Mouse (Mus musculus): Measurements from ENCODE around the gene Olfr509. TPM values are rescaled to one million over a fixed set of nuclear protein-coding genes. Genes with fewer than 3 reads are reported as not detected.
"Not testable (repeated sequence)": the region's sequence is repeated elsewhere in the genome, so short reads cannot be mapped to it uniquely, and the experiment has no call there.

Gene Olfr509
- not detected in 2 replicates for polyA plus RNA-seq (2015; fragmentation: Nextera tagmentation; extraction: Ambion mirVana)

- H3K4me3 ChIP-seq (ENCODE audit: low read depth, low read length): no peak within 1 kb of the TSS
- no peak for DNase-seq (ENCODE audit: low spot score)
- H3K27me3 ChIP-seq (replicated peaks; ENCODE audit: insufficient read depth, low read length): no peaks in the 10 kb centered on the region
- H3K4me2 ChIP-seq (replicated peaks; ENCODE audit: low read depth, low read length): no peak within 1 kb of the TSS
- TF ChIP-seq EP300 (IDR thresholded peaks at IDR 0.05) (no peak), CTCF (IDR thresholded peaks at IDR 0.05) (no peak)
- H3K36me3 ChIP-seq (ENCODE audit: insufficient read depth, low read length): no peaks in the 10 kb centered on the region
- no peak within 1 kb of the TSS for H3K9ac ChIP-seq (replicated peaks; ENCODE audit: low read depth)
- no peaks in the 10 kb centered on the region for H3K4me1 ChIP-seq (ENCODE audit: insufficient read depth, low read depth, low read length)
- no peaks in the 10 kb centered on the region for H3K9me3 ChIP-seq (ENCODE audit: low read length)
- no peak for ATAC-seq
- no peak within 1 kb of the TSS for H3K27ac ChIP-seq (ENCODE audit: low read length)
These were observed at the start of gene Olfr509 for GRCm38 (mm10) chr7:108651806-108652205. TSS of gene Olfr509 (minus strand) at chr7:108651906.

- H3K27me3 ChIP-seq (replicated peaks; ENCODE audit: insufficient read depth, low read length): no peaks in the 10 kb centered on the region
- H3K4me1 ChIP-seq (ENCODE audit: insufficient read depth, low read depth, low read length): no peaks in the 10 kb centered on the region
- no peaks in the 10 kb centered on the region; the same call in 1 of the 2 replicates for H3K9me3 ChIP-seq (ENCODE audit: low read length)
- H3K4me3 ChIP-seq (ENCODE audit: low read depth, low read length): no peak overlapping the region
- H3K36me3 ChIP-seq (ENCODE audit: insufficient read depth, low read length): no peaks in the 10 kb centered on the region
- DNase-seq (ENCODE audit: low spot score): no peak
- TF ChIP-seq CTCF (IDR thresholded peaks at IDR 0.05) (no peak), EP300 (IDR thresholded peaks at IDR 0.05) (no peak)
- WGBS: 74% methylated on average over 4 of the region's 4 CpGs
- H3K27ac ChIP-seq (ENCODE audit: low read length): no peak overlapping the region
- no peak overlapping the region for H3K4me2 ChIP-seq (replicated peaks; ENCODE audit: low read depth, low read length)
- no peak overlapping the region for H3K9ac ChIP-seq (replicated peaks; ENCODE audit: low read depth)
- ATAC-seq: no peak
These were observed 27.2 kb upstream of the Olfr509 start for GRCm38 (mm10) chr7:108678886-108679285.

GRCm38 (mm10) chr7:108671058-108671457 lies 19.4 kb upstream of the Olfr509 start:
- no peaks in the 10 kb centered on the region for H3K27me3 ChIP-seq (replicated peaks; ENCODE audit: insufficient read depth, low read length)
- no peaks in the 10 kb centered on the region for H3K9me3 ChIP-seq (ENCODE audit: low read length)
- no peak overlapping the region for H3K4me3 ChIP-seq (ENCODE audit: low read depth, low read length)
- H3K27ac ChIP-seq (ENCODE audit: low read length): no peak overlapping the region
- WGBS: 48% methylated on average over 1 of the region's 1 CpGs
- TF ChIP-seq CTCF (IDR thresholded peaks at IDR 0.05): no peak
- TF ChIP-seq EP300 (IDR thresholded peaks at IDR 0.05): no peak
- DNase-seq (ENCODE audit: low spot score): no peak
- H3K4me2 ChIP-seq (replicated peaks; ENCODE audit: low read depth, low read length): no peak overlapping the region
- no peak for ATAC-seq
- H3K4me1 ChIP-seq (ENCODE audit: insufficient read depth, low read depth, low read length): no peaks in the 10 kb centered on the region
- H3K9ac ChIP-seq (replicated peaks; ENCODE audit: low read depth): no peak overlapping the region
- H3K36me3 ChIP-seq (ENCODE audit: insufficient read depth, low read length): no peaks in the 10 kb centered on the region

GRCm38 (mm10) chr7:108666118-108666517 lies 14.4 kb upstream of the Olfr509 start, which contains the start of gene Olfr510:
TSS of gene Olfr510 (plus strand) at chr7:108666418.
- H3K36me3 ChIP-seq (ENCODE audit: insufficient read depth, low read length): no peaks in the 10 kb centered on the region

GRCm38 (mm10) chr7:108662419-108662818 lies 10.7 kb upstream of the Olfr509 start:
- WGBS: 89% methylated on average over 3 of the region's 3 CpGs
- H3K36me3 ChIP-seq (ENCODE audit: insufficient read depth, low read length): no peaks in the 10 kb centered on the region
- DNase-seq (ENCODE audit: low spot score) (no peak), ATAC-seq (no peak)
- H3K9me3 ChIP-seq (ENCODE audit: low read length): no peaks in the 10 kb centered on the region
- H3K27ac ChIP-seq (ENCODE audit: low read length): no peak overlapping the region
- TF ChIP-seq EP300 (IDR thresholded peaks at IDR 0.05): no peak
- H3K4me2 ChIP-seq (replicated peaks; ENCODE audit: low read depth, low read length): no peak overlapping the region
- H3K4me3 ChIP-seq (ENCODE audit: low read depth, low read length): no peak overlapping the region
- H3K27me3 ChIP-seq (replicated peaks; ENCODE audit: insufficient read depth, low read length): no peaks in the 10 kb centered on the region
- no peak overlapping the region for H3K9ac ChIP-seq (replicated peaks; ENCODE audit: low read depth)
- H3K4me1 ChIP-seq (ENCODE audit: insufficient read depth, low read depth, low read length): no peaks in the 10 kb centered on the region

More at GRCm38 (mm10) chr7:108666118-108666517, 14.4 kb upstream of the Olfr509 start, which contains the start of gene Olfr510:
- ATAC-seq (no peak), DNase-seq (ENCODE audit: low spot score) (no peak)
- WGBS: 88% methylated on average over 1 of the region's 1 CpGs
- Histone ChIP-seq H3K9me3 (ENCODE audit: low read length) (no peaks in the 10 kb centered on the region), H3K9ac (replicated peaks; ENCODE audit: low read depth) (no peak within 1 kb of the TSS), H3K4me1 (ENCODE audit: insufficient read depth, low read depth, low read length) (no peaks in the 10 kb centered on the region), H3K27me3 (replicated peaks; ENCODE audit: insufficient read depth, low read length) (no peaks in the 10 kb centered on the region), H3K27ac (ENCODE audit: low read length) (no peak within 1 kb of the TSS), H3K4me2 (replicated peaks; ENCODE audit: low read depth, low read length) (no peak within 1 kb of the TSS), H3K4me3 (ENCODE audit: low read depth, low read length) (no peak within 1 kb of the TSS)
- TF ChIP-seq EP300 (IDR thresholded peaks at IDR 0.05): no peak
- no peak for TF ChIP-seq CTCF (IDR thresholded peaks at IDR 0.05)

GRCm38 (mm10) chr7:108629694-108630093 lies 22.0 kb downstream of the Olfr509 start, which contains the start of gene Olfr508:
TSS of gene Olfr508 (plus strand) at chr7:108629994.
- H3K4me2 ChIP-seq (replicated peaks; ENCODE audit: low read depth, low read length): no peak within 1 kb of the TSS
- no peaks in the 10 kb centered on the region for H3K36me3 ChIP-seq (ENCODE audit: insufficient read depth, low read length)
- no peak for TF ChIP-seq CTCF (IDR thresholded peaks at IDR 0.05)
- no peak for TF ChIP-seq EP300 (IDR thresholded peaks at IDR 0.05)
- H3K27me3 ChIP-seq (replicated peaks; ENCODE audit: insufficient read depth, low read length): no peaks in the 10 kb centered on the region
- H3K9me3 ChIP-seq (ENCODE audit: low read length): no peaks in the 10 kb centered on the region
- no peak within 1 kb of the TSS for H3K9ac ChIP-seq (replicated peaks; ENCODE audit: low read depth)
- DNase-seq (ENCODE audit: low spot score): no peak
- no peak within 1 kb of the TSS for H3K27ac ChIP-seq (ENCODE audit: low read length)
- H3K4me1 ChIP-seq (ENCODE audit: insufficient read depth, low read depth, low read length): no peaks in the 10 kb centered on the region
- 75% methylated on average over 3 of the region's 3 CpGs for WGBS
- ATAC-seq: no peak
- no peak within 1 kb of the TSS for H3K4me3 ChIP-seq (ENCODE audit: low read depth, low read length)

GRCm38 (mm10) chr7:108621514-108621913 lies 30.2 kb downstream of the Olfr509 start, which contains the start of gene Olfr507:
TSS of gene Olfr507 (plus strand) at chr7:108621814.
- ATAC-seq (no peak), DNase-seq (ENCODE audit: low spot score) (no peak)
- Histone ChIP-seq H3K4me1 (ENCODE audit: insufficient read depth, low read depth, low read length) (no peaks in the 10 kb centered on the region), H3K9me3 (ENCODE audit: low read length) (no peaks in the 10 kb centered on the region), H3K27me3 (replicated peaks; ENCODE audit: insufficient read depth, low read length) (no peaks in the 10 kb centered on the region), H3K9ac (replicated peaks; ENCODE audit: low read depth) (no peak within 1 kb of the TSS), H3K4me2 (replicated peaks; ENCODE audit: low read depth, low read length) (no peak within 1 kb of the TSS), H3K4me3 (ENCODE audit: low read depth, low read length) (no peak within 1 kb of the TSS), H3K36me3 (ENCODE audit: insufficient read depth, low read length) (no peaks in the 10 kb centered on the region), H3K27ac (ENCODE audit: low read length) (no peak within 1 kb of the TSS)
- TF ChIP-seq EP300 (IDR thresholded peaks at IDR 0.05) (no peak), CTCF (IDR thresholded peaks at IDR 0.05) (no peak)
- 63% methylated on average over 2 of the region's 2 CpGs for WGBS

GRCm38 (mm10) chr7:108616781-108617180 lies 34.9 kb downstream of the Olfr509 start:
- H3K27ac ChIP-seq (ENCODE audit: low read length); DNase-seq (ENCODE audit: low spot score); H3K27me3 ChIP-seq (replicated peaks; ENCODE audit: insufficient read depth, low read length); H3K4me1 ChIP-seq (ENCODE audit: insufficient read depth, low read depth, low read length); H3K9ac ChIP-seq (replicated peaks; ENCODE audit: low read depth); H3K4me3 ChIP-seq (ENCODE audit: low read depth, low read length); H3K36me3 ChIP-seq (ENCODE audit: insufficient read depth, low read length); ATAC-seq; H3K9me3 ChIP-seq (ENCODE audit: low read length); H3K4me2 ChIP-seq (replicated peaks; ENCODE audit: low read depth, low read length): not testable (repeated sequence)
- 51% methylated on average over 3 of the region's 3 CpGs for WGBS
